Comparison of ENCODE assay signal across 8 mouse cellular contexts in the genomic region with DNA sequence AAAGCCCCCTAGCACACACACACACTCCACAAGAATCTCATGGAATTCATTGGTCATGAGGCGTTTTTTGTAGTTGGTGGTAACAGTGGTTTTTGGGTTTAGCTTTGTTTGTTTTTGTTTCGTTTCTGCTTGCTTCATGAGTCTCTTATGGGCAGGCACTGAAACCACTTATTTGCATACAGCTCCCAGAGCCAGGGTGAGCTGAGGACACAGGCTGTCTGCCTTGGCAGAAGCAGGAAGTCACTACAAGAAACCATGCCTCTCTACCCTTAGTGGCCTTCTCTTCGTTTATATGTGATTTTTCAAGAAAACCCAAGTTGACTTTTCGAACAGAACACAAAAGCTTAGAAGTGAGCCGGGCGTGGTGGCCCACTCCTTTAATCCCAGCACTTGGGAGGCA.
DNase-seq lines count a peak whose midpoint lies in the region; ATAC-seq and TF ChIP-seq lines count a peak whose summit lies in the region.

No protein-coding gene starts in this region.

- H3K27me3 ChIP-seq in kidney, postnatal 0 days (ENCODE audit: insufficient read depth, low read length), result no peaks in the 10 kb centered on the region
- H3K27me3 ChIP-seq in myocyte (ENCODE audit: control insufficient read depth, insufficient read depth, insufficient read length), result no peaks in the 10 kb centered on the region
- H3K27me3 ChIP-seq in hindbrain, embryonic 13.5 days, result no peaks in the 10 kb centered on the region

- H3K4me1 ChIP-seq in kidney, postnatal 0 days (replicated peaks; ENCODE audit: insufficient read depth, low read length), result 0 out of 2 replicates have a peak, but pooled peaks cover 4% of the 10 kb centered on the region
- no peaks in the 10 kb centered on the region for H3K4me1 ChIP-seq in hindbrain, embryonic 13.5 days (replicated peaks)

- no peak for TF ChIP-seq POLR2A in myocyte (IDR thresholded peaks at IDR 0.05; ENCODE audit: insufficient read length, low read depth)

- H3K4me2 ChIP-seq in kidney, postnatal 0 days (ENCODE audit: low read length), result no peak overlapping the region
- peak overlapping the region; percentile 31 for H3K4me2 ChIP-seq in myocyte (ENCODE audit: low read depth)
- no peak overlapping the region for H3K4me2 ChIP-seq in hindbrain, embryonic 13.5 days

- 55% methylated on average over 6 of the region's 6 CpGs for WGBS in kidney, postnatal 0 days
- WGBS in hindbrain, embryonic 13.5 days, result 71% methylated on average over 6 of the region's 6 CpGs

- H3K9me3 ChIP-seq in kidney, postnatal 0 days (replicated peaks; ENCODE audit: low read length), result no peaks in the 10 kb centered on the region
- no peaks in the 10 kb centered on the region for H3K9me3 ChIP-seq in hindbrain, embryonic 13.5 days

- H3K36me3 ChIP-seq in kidney, postnatal 0 days (ENCODE audit: insufficient read depth, low read length), result no peaks in the 10 kb centered on the region
- no peaks in the 10 kb centered on the region for H3K36me3 ChIP-seq in myocyte (ENCODE audit: control insufficient read depth, insufficient read depth)
- no peaks in the 10 kb centered on the region for H3K36me3 ChIP-seq in hindbrain, embryonic 13.5 days

- no peak overlapping the region for H3ac ChIP-seq in myocyte (ENCODE audit: control insufficient read depth, insufficient read length)

- no peak for ATAC-seq in kidney, postnatal 0 days (replicated peaks; ENCODE audit: low FRiP score, low read depth)
- no peak for ATAC-seq in hindbrain, embryonic 13.5 days (ENCODE audit: low FRiP score)

- DNase-seq in ovary, adult 18-20 months (ENCODE audit: low spot score), result peak; percentile 13
- no peak for DNase-seq in ovary, postnatal 14 days (ENCODE audit: low spot score)
- peak; percentile 27 for DNase-seq in adrenal gland, postnatal 25 days
- DNase-seq in kidney, postnatal 0 days (ENCODE audit: low spot score), result peak; percentile 44
- DNase-seq in frontal cortex, postnatal 36 days (ENCODE audit: low spot score in 2 of 2), result no peak
- no peak for DNase-seq in right cerebral cortex, postnatal 4 days

- H3K79me2 ChIP-seq in myocyte (ENCODE audit: control insufficient read depth, insufficient read depth), result no peaks in the 10 kb centered on the region

- no peak overlapping the region for H3K9ac ChIP-seq in kidney, postnatal 0 days (ENCODE audit: low read depth, low read length)
- H3K9ac ChIP-seq in hindbrain, embryonic 13.5 days, result no peak overlapping the region

- TF ChIP-seq CTCF in kidney, postnatal 0 days (IDR thresholded peaks at IDR 0.05; ENCODE audit: low read depth), result no peak

- 0 out of 2 replicates have a peak overlapping the region, but pooled peaks have one; percentile 13 for H3K27ac ChIP-seq in kidney, postnatal 0 days
- no peak overlapping the region for H3K27ac ChIP-seq in hindbrain, embryonic 13.5 days

- no peak overlapping the region for H3K4me3 ChIP-seq in kidney, postnatal 0 days (replicated peaks; ENCODE audit: low read depth, low read length)
- H3K4me3 ChIP-seq in myocyte, result no peak overlapping the region
- no peak overlapping the region for H3K4me3 ChIP-seq in hindbrain, embryonic 13.5 days

TF ChIP-seq in myocyte, 11 proteins besides CTCF, POLR2A, EP300 and RAD21:
- TF ChIP-seq MAX (IDR thresholded peaks at IDR 0.05; ENCODE audit: low read depth) (no peak), TCF3 (IDR thresholded peaks at IDR 0.05; ENCODE audit: insufficient read length, low read depth) (no peak), POLR2AphosphoS2 (IDR thresholded peaks at IDR 0.05; ENCODE audit: insufficient read length, low read depth) (no peak), REST (IDR thresholded peaks at IDR 0.05; ENCODE audit: insufficient read depth, insufficient read length) (no peak), SRF (IDR thresholded peaks at IDR 0.05; ENCODE audit: control insufficient read depth, insufficient read length, low read depth) (no peak), E2F4 (IDR thresholded peaks at IDR 0.05; ENCODE audit: insufficient read depth) (no peak), CEBPB (IDR thresholded peaks at IDR 0.05; ENCODE audit: insufficient read depth, poor library complexity, severe bottlenecking) (0 out of 2 replicates have a peak, but pooled peaks have one; percentile 10)

Comparison
In these comparisons a context has a peak if more than half of its experiments do, and no peak if none do; other contexts are left out.
1. DNase-seq: peak in ovary, adult 18-20 months (single experiment), adrenal gland, postnatal 25 days (single experiment) and kidney, postnatal 0 days (single experiment); none in ovary, postnatal 14 days (single experiment), frontal cortex, postnatal 36 days (0 of 2) and right cerebral cortex, postnatal 4 days (single experiment).